Mouse (Mus musculus): Measurements from ENCODE around the gene Tmem151b. TPM values are rescaled to one million over a fixed set of nuclear protein-coding genes. Genes with fewer than 3 reads are reported as not detected.

The Tmem151b gene
- polyA plus RNA-seq, 1 experiment from 2014 or later, result 0.12 TPM

GRCm38 (mm10) chr17:45551816-45552451 is 2.5 kb upstream of the Tmem151b start:
- H3K27me3 ChIP-seq (ENCODE audit: control insufficient read depth, insufficient read depth, low read depth, low read length), result peaks cover 63% of the 10 kb centered on the region
- no peak overlapping the region for H3K4me3 ChIP-seq (ENCODE audit: low read depth, low read length)
- ATAC-seq (ENCODE audit: low read depth), result no peak; the same call in 1 of the 2 replicates
- no peaks in the 10 kb centered on the region for H3K36me3 ChIP-seq (ENCODE audit: control insufficient read depth, insufficient read depth)
- no peaks in the 10 kb centered on the region for H3K9me3 ChIP-seq (replicated peaks; ENCODE audit: control insufficient read depth, low read length)
- no peak overlapping the region for H3K4me2 ChIP-seq (ENCODE audit: low read depth, low read length)
- peaks cover 20% of the 10 kb centered on the region for H3K4me1 ChIP-seq (ENCODE audit: control insufficient read depth, low read depth, low read length)
- no peak overlapping the region for H3K9ac ChIP-seq (ENCODE audit: low read depth, low read length)
- no peak overlapping the region for H3K27ac ChIP-seq (ENCODE audit: low read length)
- 2% methylated on average over 8 of the region's 8 CpGs for WGBS (ENCODE audit: insufficient replicate concordance)

- no peak overlapping the region for H3K27ac ChIP-seq (ENCODE audit: low read length)
- peaks cover 64% of the 10 kb centered on the region for H3K27me3 ChIP-seq (ENCODE audit: control insufficient read depth, insufficient read depth, low read depth, low read length)
- H3K36me3 ChIP-seq (ENCODE audit: control insufficient read depth, insufficient read depth), result no peaks in the 10 kb centered on the region
- H3K4me1 ChIP-seq (ENCODE audit: control insufficient read depth, low read depth, low read length), result peaks cover 20% of the 10 kb centered on the region
- no peak overlapping the region for H3K4me3 ChIP-seq (ENCODE audit: low read depth, low read length)
- no peaks in the 10 kb centered on the region for H3K9me3 ChIP-seq (replicated peaks; ENCODE audit: control insufficient read depth, low read length)
- H3K9ac ChIP-seq (ENCODE audit: low read depth, low read length), result no peak overlapping the region
- H3K4me2 ChIP-seq (ENCODE audit: low read depth, low read length), result no peak overlapping the region
- ATAC-seq (ENCODE audit: low read depth), result no peak
- WGBS (ENCODE audit: insufficient replicate concordance), result 52% methylated on average over 7 of the region's 7 CpGs
Measured at GRCm38 (mm10) chr17:45551249-45551796, 1.8 kb upstream of the Tmem151b start.

- peaks cover 67% of the 10 kb centered on the region for H3K27me3 ChIP-seq (ENCODE audit: control insufficient read depth, insufficient read depth, low read depth, low read length)
- peaks cover 10% of the 10 kb centered on the region for H3K4me1 ChIP-seq (ENCODE audit: control insufficient read depth, low read depth, low read length)
- no peak overlapping the region for H3K4me2 ChIP-seq (ENCODE audit: low read depth, low read length)
- no peak overlapping the region for H3K4me3 ChIP-seq (ENCODE audit: low read depth, low read length)
- no peak overlapping the region for H3K27ac ChIP-seq (ENCODE audit: low read length)
- H3K9ac ChIP-seq (ENCODE audit: low read depth, low read length), result no peak overlapping the region
- 41% methylated on average over 5 of the region's 5 CpGs for WGBS (ENCODE audit: insufficient replicate concordance)
- no peaks in the 10 kb centered on the region for H3K36me3 ChIP-seq (ENCODE audit: control insufficient read depth, insufficient read depth)
- no peak for ATAC-seq (ENCODE audit: low read depth)
- no peaks in the 10 kb centered on the region for H3K9me3 ChIP-seq (replicated peaks; ENCODE audit: control insufficient read depth, low read length)
Measured at GRCm38 (mm10) chr17:45550253-45550652, 776 bp upstream of the Tmem151b start.

GRCm38 (mm10) chr17:45548541-45549512 is 650 bp downstream of the Tmem151b start:
- H3K9ac ChIP-seq (ENCODE audit: low read depth, low read length), result no peak overlapping the region
- H3K27me3 ChIP-seq (ENCODE audit: control insufficient read depth, insufficient read depth, low read depth, low read length), result peaks cover 81% of the 10 kb centered on the region
- 4% methylated on average over 60 of the region's 68 CpGs for WGBS (ENCODE audit: insufficient replicate concordance)
- H3K9me3 ChIP-seq (replicated peaks; ENCODE audit: control insufficient read depth, low read length), result no peaks in the 10 kb centered on the region
- 0 out of 2 replicates have a peak, but pooled peaks have one; percentile 9 for ATAC-seq (ENCODE audit: low read depth)
- H3K4me2 ChIP-seq (ENCODE audit: low read depth, low read length), result peak overlapping the region; percentile 56
- H3K4me1 ChIP-seq (ENCODE audit: control insufficient read depth, low read depth, low read length), result peaks cover 7% of the 10 kb centered on the region
- H3K36me3 ChIP-seq (ENCODE audit: control insufficient read depth, insufficient read depth), result no peaks in the 10 kb centered on the region
- no peak overlapping the region for H3K27ac ChIP-seq (ENCODE audit: low read length)
- peak overlapping the region; percentile 42 for H3K4me3 ChIP-seq (ENCODE audit: low read depth, low read length)

GRCm38 (mm10) chr17:45547461-45548190 is 1.9 kb downstream of the Tmem151b start:
- ATAC-seq (ENCODE audit: low read depth), result no peak
- H3K4me1 ChIP-seq (ENCODE audit: control insufficient read depth, low read depth, low read length), result peaks cover 7% of the 10 kb centered on the region
- no peak overlapping the region for H3K27ac ChIP-seq (ENCODE audit: low read length)
- WGBS (ENCODE audit: insufficient replicate concordance), result 62% methylated on average over 5 of the region's 5 CpGs
- H3K9ac ChIP-seq (ENCODE audit: low read depth, low read length), result no peak overlapping the region
- peaks cover 93% of the 10 kb centered on the region for H3K27me3 ChIP-seq (ENCODE audit: control insufficient read depth, insufficient read depth, low read depth, low read length)
- H3K9me3 ChIP-seq (replicated peaks; ENCODE audit: control insufficient read depth, low read length), result no peaks in the 10 kb centered on the region
- no peak overlapping the region for H3K4me2 ChIP-seq (ENCODE audit: low read depth, low read length)
- no peak overlapping the region for H3K4me3 ChIP-seq (ENCODE audit: low read depth, low read length)
- H3K36me3 ChIP-seq (ENCODE audit: control insufficient read depth, insufficient read depth), result no peaks in the 10 kb centered on the region

- 56% methylated on average over 16 of the region's 16 CpGs for WGBS (ENCODE audit: insufficient replicate concordance)
- H3K36me3 ChIP-seq (ENCODE audit: control insufficient read depth, insufficient read depth), result no peaks in the 10 kb centered on the region
- no peak overlapping the region for H3K9ac ChIP-seq (ENCODE audit: low read depth, low read length)
- peaks cover 97% of the 10 kb centered on the region for H3K27me3 ChIP-seq (ENCODE audit: control insufficient read depth, insufficient read depth, low read depth, low read length)
- no peaks in the 10 kb centered on the region for H3K9me3 ChIP-seq (replicated peaks; ENCODE audit: control insufficient read depth, low read length)
- H3K4me2 ChIP-seq (ENCODE audit: low read depth, low read length), result no peak overlapping the region
- peaks cover 6% of the 10 kb centered on the region for H3K4me1 ChIP-seq (ENCODE audit: control insufficient read depth, low read depth, low read length)
- no peak for ATAC-seq (ENCODE audit: low read depth)
- no peak overlapping the region for H3K4me3 ChIP-seq (ENCODE audit: low read depth, low read length)
- no peak overlapping the region for H3K27ac ChIP-seq (ENCODE audit: low read length)
Measured at GRCm38 (mm10) chr17:45546941-45547340, 2.5 kb downstream of the Tmem151b start.

- Histone ChIP-seq H3K9me3 (replicated peaks; ENCODE audit: control insufficient read depth, low read length) (no peaks in the 10 kb centered on the region), H3K4me3 (ENCODE audit: low read depth, low read length) (no peak overlapping the region), H3K36me3 (ENCODE audit: control insufficient read depth, insufficient read depth) (no peaks in the 10 kb centered on the region), H3K27me3 (ENCODE audit: control insufficient read depth, insufficient read depth, low read depth, low read length) (peaks cover 91% of the 10 kb centered on the region), H3K4me1 (ENCODE audit: control insufficient read depth, low read depth, low read length) (peaks cover 5% of the 10 kb centered on the region), H3K27ac (ENCODE audit: low read length) (no peak overlapping the region), H3K4me2 (ENCODE audit: low read depth, low read length) (peak overlapping the region; percentile 9; the same call in 1 of the 2 replicates), H3K9ac (ENCODE audit: low read depth, low read length) (no peak overlapping the region)
- no peak for ATAC-seq (ENCODE audit: low read depth)
- 3% methylated on average over 74 of the region's 74 CpGs for WGBS (ENCODE audit: insufficient replicate concordance)
Measured at GRCm38 (mm10) chr17:45545278-45545961, 4.1 kb downstream of the Tmem151b start.

- Histone ChIP-seq H3K27me3 (ENCODE audit: control insufficient read depth, insufficient read depth, low read depth, low read length) (peaks cover 86% of the 10 kb centered on the region), H3K4me3 (ENCODE audit: low read depth, low read length) (no peak overlapping the region), H3K9me3 (replicated peaks; ENCODE audit: control insufficient read depth, low read length) (no peaks in the 10 kb centered on the region), H3K9ac (ENCODE audit: low read depth, low read length) (no peak overlapping the region), H3K36me3 (ENCODE audit: control insufficient read depth, insufficient read depth) (no peaks in the 10 kb centered on the region), H3K27ac (ENCODE audit: low read length) (no peak overlapping the region), H3K4me2 (ENCODE audit: low read depth, low read length) (no peak overlapping the region), H3K4me1 (ENCODE audit: control insufficient read depth, low read depth, low read length) (peaks cover 5% of the 10 kb centered on the region)
- no peak for ATAC-seq (ENCODE audit: low read depth)
- 2% methylated on average over 46 of the region's 46 CpGs for WGBS (ENCODE audit: insufficient replicate concordance)
Measured at GRCm38 (mm10) chr17:45544873-45545277, 4.6 kb downstream of the Tmem151b start.
